9 mouse cellular contexts compared by ENCODE assay signal in genomic region chr5:124029220-124030035, GRCm38 (mm10). TPM values are rescaled to one million over a fixed set of nuclear protein-coding genes. Genes with fewer than 3 reads are reported as not detected.
DNase-seq lines count a peak whose midpoint lies in the region; ATAC-seq and TF ChIP-seq lines count a peak whose summit lies in the region.
"Had no signal": no experiment of that assay in that cellular context is flagged by ENCODE, and none has a peak within 500 bp of the region (broad histone marks: within the 10 kb centered on the region; RNA-seq: fewer than 3 reads in every experiment).

No protein-coding gene starts in this region.

- no peak overlapping the region for H3K9ac ChIP-seq in intestine, embryonic 16.5 days (ENCODE audit: low read depth, low read length)
- H3K9ac ChIP-seq in stomach, embryonic 15.5 days: no peak overlapping the region
- H3K9ac ChIP-seq: limb, embryonic 12.5 days had no signal

- peaks cover 37% of the 10 kb centered on the region for H3K4me1 ChIP-seq in cerebellum, adult 2 months (ENCODE audit: control insufficient read depth, insufficient read depth, low read length)
- peaks cover 82% of the 10 kb centered on the region for H3K4me1 ChIP-seq in megakaryocyte, embryonic 14.5 days
- H3K4me1 ChIP-seq in intestine, embryonic 16.5 days (ENCODE audit: control insufficient read depth, insufficient read depth, low read length): peaks cover 44% of the 10 kb centered on the region
- H3K4me1 ChIP-seq in stomach, embryonic 15.5 days: peaks cover 52% of the 10 kb centered on the region

- no peaks in the 10 kb centered on the region for H3K9me3 ChIP-seq in megakaryocyte, embryonic 14.5 days
- H3K9me3 ChIP-seq in intestine, embryonic 16.5 days (ENCODE audit: control insufficient read depth, low read length): no peaks in the 10 kb centered on the region
- no peaks in the 10 kb centered on the region for H3K9me3 ChIP-seq in stomach, embryonic 15.5 days
- H3K9me3 ChIP-seq: limb, embryonic 12.5 days had no signal

- H3K27me3 ChIP-seq in cerebellum, adult 2 months (ENCODE audit: control insufficient read depth, insufficient read depth, low read length): no peaks in the 10 kb centered on the region
- H3K27me3 ChIP-seq in megakaryocyte, embryonic 14.5 days (replicated peaks): no peaks in the 10 kb centered on the region
- H3K27me3 ChIP-seq in intestine, embryonic 16.5 days (replicated peaks; ENCODE audit: control insufficient read depth, insufficient read depth, low read length): no peaks in the 10 kb centered on the region
- no peaks in the 10 kb centered on the region for H3K27me3 ChIP-seq in stomach, embryonic 15.5 days (replicated peaks)
- H3K27me3 ChIP-seq: limb, embryonic 12.5 days had no signal

- H3K4me2 ChIP-seq in intestine, embryonic 16.5 days (ENCODE audit: low read depth, low read length): peak overlapping the region; percentile 4; the same call in 1 of the 2 replicates
- peak overlapping the region; percentile 66; the same call in 1 of the 2 replicates for H3K4me2 ChIP-seq in stomach, embryonic 15.5 days

- H3K4me3 ChIP-seq in cerebellum, adult 2 months (replicated peaks; ENCODE audit: insufficient read depth, low read depth, low read length): peak overlapping the region; percentile 36
- peak overlapping the region; percentile 99 for H3K4me3 ChIP-seq in megakaryocyte, embryonic 14.5 days (replicated peaks)
- H3K4me3 ChIP-seq in intestine, embryonic 16.5 days (ENCODE audit: low read length): no peak overlapping the region
- no peak overlapping the region for H3K4me3 ChIP-seq in stomach, embryonic 15.5 days (replicated peaks)

- no peak overlapping the region for H3K27ac ChIP-seq in cerebellum, adult 2 months (ENCODE audit: insufficient read depth, low read length)
- H3K27ac ChIP-seq in intestine, embryonic 16.5 days (ENCODE audit: low read length): no peak overlapping the region
- no peak overlapping the region for H3K27ac ChIP-seq in stomach, embryonic 15.5 days
- H3K27ac ChIP-seq: limb, embryonic 12.5 days had no signal

- 16% methylated on average over 19 of the region's 19 CpGs for whole genome bisulfite sequencing in cerebellum, adult 2 months
- WGBS in intestine, embryonic 16.5 days: 77% methylated on average over 19 of the region's 19 CpGs
- 74% methylated on average over 19 of the region's 19 CpGs for WGBS in stomach, embryonic 15.5 days

- no peak for TF ChIP-seq POLR2A in cerebellum, adult 2 months (IDR thresholded peaks at IDR 0.05; ENCODE audit: borderline replicate concordance, insufficient read depth, low read length)

- TF ChIP-seq CTCF in cerebellum, adult 2 months (IDR thresholded peaks at IDR 0.05; ENCODE audit: borderline replicate concordance, insufficient read depth, low read depth, low read length): no peak

- peak in 1 of 2 experiments; percentile 36 for DNase-seq in cerebellum, adult 2 months
- DNase-seq in cerebellum, postnatal 4 days (ENCODE audit: low spot score in 2 of 2): no peak
- no peak for DNase-seq in lung, adult 18-20 months
- DNase-seq in urinary bladder, postnatal 25 days (ENCODE audit: low spot score): no peak

- H3K36me3 ChIP-seq in megakaryocyte, embryonic 14.5 days (replicated peaks; ENCODE audit: low read length): peaks cover 62% of the 10 kb centered on the region
- H3K36me3 ChIP-seq in intestine, embryonic 16.5 days (ENCODE audit: control insufficient read depth, insufficient read depth, low read length): no peaks in the 10 kb centered on the region
- H3K36me3 ChIP-seq in stomach, embryonic 15.5 days: no peaks in the 10 kb centered on the region

- no peak for ATAC-seq in megakaryocyte, adult 5-6 weeks (ENCODE audit: poor library complexity, severe bottlenecking)
- ATAC-seq in intestine, embryonic 16.5 days: no peak
- no peak for ATAC-seq in stomach, embryonic 15.5 days (ENCODE audit: insufficient read depth, low FRiP score, low read depth)

RNA-seq across cellular contexts. Expression of gene Vps37b, which starts 2.6 kb away (rescaled TPM):
- polyA plus RNA-seq in cerebellum, adult 2 months (2012; rRNA removed): 41.7 and 47.5 TPM in 2 replicates
- polyA plus RNA-seq in megakaryocyte, embryonic 14.5 days (2012; ENCODE audit: insufficient read depth, low replicate concordance): 437 and 1,468 TPM in 2 replicates
- total RNA-seq in megakaryocyte, adult 5-6 weeks (2015): 28.9 and 29.2 TPM in 2 replicates
- total RNA-seq in megakaryocyte, adult 5-6 weeks (2017): 29.1 and 29.9 TPM in 2 replicates
- polyA plus RNA-seq in intestine, embryonic 16.5 days (2015; fragmentation: Nextera tagmentation; extraction: Ambion mirVana): 25.7 and 27.1 TPM in 2 replicates
- polyA plus RNA-seq in stomach, embryonic 15.5 days (2015; fragmentation: Nextera tagmentation; extraction: Ambion mirVana): 36.2 and 37.1 TPM in 2 replicates

RNA-seq across cellular contexts. Expression of gene Hip1r, which starts 56.0 kb away (rescaled TPM):
- 41.8 and 42.4 TPM in 2 replicates for polyA plus RNA-seq in cerebellum, adult 2 months (2012; rRNA removed)
- 5.4 and 11.0 TPM in 2 replicates for polyA plus RNA-seq in megakaryocyte, embryonic 14.5 days (2012; ENCODE audit: insufficient read depth, low replicate concordance)
- 6.0 and 6.6 TPM in 2 replicates for total RNA-seq in megakaryocyte, adult 5-6 weeks (2015)
- 12.1 and 13.0 TPM in 2 replicates for total RNA-seq in megakaryocyte, adult 5-6 weeks (2017)
- polyA plus RNA-seq in intestine, embryonic 16.5 days (2015; fragmentation: Nextera tagmentation; extraction: Ambion mirVana): 33.8 and 34.8 TPM in 2 replicates
- 24.0 and 27.0 TPM in 2 replicates for polyA plus RNA-seq in stomach, embryonic 15.5 days (2015; fragmentation: Nextera tagmentation; extraction: Ambion mirVana)

Comparison
In these comparisons a context has a peak if more than half of its experiments do, and no peak if none do; other contexts are left out.
1. H3K4me3 ChIP-seq: peak in cerebellum, adult 2 months (single experiment) and megakaryocyte, embryonic 14.5 days (single experiment); none in intestine, embryonic 16.5 days (single experiment) and stomach, embryonic 15.5 days (single experiment).